Mouse (Mus musculus): ENCODE results near the gene Ankrd63. TPM values are rescaled to one million over a fixed set of nuclear protein-coding genes. Genes with fewer than 3 reads are reported as not detected.
"Not testable (repeated sequence)": the region's sequence is repeated elsewhere in the genome, so short reads cannot be mapped to it uniquely, and the experiment has no call there.

Ankrd63 gene
- polyA plus RNA-seq, 1 experiment: 1.8 TPM

GRCm38 (mm10) chr2:118659998-118660452 lies 43.7 kb downstream of the Ankrd63 start:
- H3K27me3 ChIP-seq (ENCODE audit: control insufficient read depth, insufficient read depth, low read length): no peaks in the 10 kb centered on the region
- H3K4me3 ChIP-seq (ENCODE audit: control insufficient read depth, low read depth, low read length): peak overlapping the region; percentile 66
- no peak for TF ChIP-seq POLR2A (IDR thresholded peaks at IDR 0.05; ENCODE audit: control insufficient read depth, low read depth, low read length)
- no peak for TF ChIP-seq CTCF (IDR thresholded peaks at IDR 0.05; ENCODE audit: control insufficient read depth, insufficient read depth, insufficient replicate concordance, low read depth, low read length)
- H3K27ac ChIP-seq (ENCODE audit: control insufficient read depth, insufficient read depth, low read depth, low read length): peak overlapping the region; percentile 59
- no peaks in the 10 kb centered on the region for H3K36me3 ChIP-seq (ENCODE audit: control insufficient read depth, insufficient read depth, low read length)
- H3K4me1 ChIP-seq (ENCODE audit: control insufficient read depth, insufficient read depth, low read length): peaks cover 10% of the 10 kb centered on the region

- TF ChIP-seq CTCF (IDR thresholded peaks at IDR 0.05; ENCODE audit: control insufficient read depth, insufficient read depth, insufficient replicate concordance, low read depth, low read length) (no peak), POLR2A (IDR thresholded peaks at IDR 0.05; ENCODE audit: control insufficient read depth, low read depth, low read length) (no peak)
- no peak overlapping the region for H3K4me3 ChIP-seq (ENCODE audit: control insufficient read depth, low read depth, low read length)
- peaks cover 10% of the 10 kb centered on the region for H3K4me1 ChIP-seq (ENCODE audit: control insufficient read depth, insufficient read depth, low read length)
- H3K36me3 ChIP-seq (ENCODE audit: control insufficient read depth, insufficient read depth, low read length): no peaks in the 10 kb centered on the region
- no peak overlapping the region for H3K27ac ChIP-seq (ENCODE audit: control insufficient read depth, insufficient read depth, low read depth, low read length)
- no peaks in the 10 kb centered on the region for H3K27me3 ChIP-seq (ENCODE audit: control insufficient read depth, insufficient read depth, low read length)
These were observed 44.3 kb downstream of the Ankrd63 start for GRCm38 (mm10) chr2:118659493-118659892.

GRCm38 (mm10) chr2:118659077-118659476 lies 44.7 kb downstream of the Ankrd63 start:
- Histone ChIP-seq H3K27ac (ENCODE audit: control insufficient read depth, insufficient read depth, low read depth, low read length) (no peak overlapping the region), H3K4me3 (ENCODE audit: control insufficient read depth, low read depth, low read length) (no peak overlapping the region), H3K4me1 (ENCODE audit: control insufficient read depth, insufficient read depth, low read length) (peaks cover 10% of the 10 kb centered on the region), H3K27me3 (ENCODE audit: control insufficient read depth, insufficient read depth, low read length) (no peaks in the 10 kb centered on the region), H3K36me3 (ENCODE audit: control insufficient read depth, insufficient read depth, low read length) (no peaks in the 10 kb centered on the region)
- TF ChIP-seq POLR2A (IDR thresholded peaks at IDR 0.05; ENCODE audit: control insufficient read depth, low read depth, low read length) (no peak), CTCF (IDR thresholded peaks at IDR 0.05; ENCODE audit: control insufficient read depth, insufficient read depth, insufficient replicate concordance, low read depth, low read length) (no peak)

GRCm38 (mm10) chr2:118658457-118658856 lies 45.3 kb downstream of the Ankrd63 start:
- H3K27me3 ChIP-seq (ENCODE audit: control insufficient read depth, insufficient read depth, low read length): no peaks in the 10 kb centered on the region
- peaks cover 6% of the 10 kb centered on the region for H3K4me1 ChIP-seq (ENCODE audit: control insufficient read depth, insufficient read depth, low read length)
- TF ChIP-seq CTCF (IDR thresholded peaks at IDR 0.05; ENCODE audit: control insufficient read depth, insufficient read depth, insufficient replicate concordance, low read depth, low read length) (no peak), POLR2A (IDR thresholded peaks at IDR 0.05; ENCODE audit: control insufficient read depth, low read depth, low read length) (no peak)
- no peak overlapping the region for H3K27ac ChIP-seq (ENCODE audit: control insufficient read depth, insufficient read depth, low read depth, low read length)
- no peak overlapping the region for H3K4me3 ChIP-seq (ENCODE audit: control insufficient read depth, low read depth, low read length)
- H3K36me3 ChIP-seq (ENCODE audit: control insufficient read depth, insufficient read depth, low read length): no peaks in the 10 kb centered on the region

GRCm38 (mm10) chr2:118656688-118657281 lies 47.0 kb downstream of the Ankrd63 start:
- Histone ChIP-seq H3K36me3 (ENCODE audit: control insufficient read depth, insufficient read depth, low read length) (no peaks in the 10 kb centered on the region), H3K4me1 (ENCODE audit: control insufficient read depth, insufficient read depth, low read length) (no peaks in the 10 kb centered on the region), H3K27ac (ENCODE audit: control insufficient read depth, insufficient read depth, low read depth, low read length) (no peak overlapping the region), H3K27me3 (ENCODE audit: control insufficient read depth, insufficient read depth, low read length) (no peaks in the 10 kb centered on the region), H3K4me3 (ENCODE audit: control insufficient read depth, low read depth, low read length) (no peak overlapping the region)
- TF ChIP-seq CTCF (IDR thresholded peaks at IDR 0.05; ENCODE audit: control insufficient read depth, insufficient read depth, insufficient replicate concordance, low read depth, low read length) (no peak), POLR2A (IDR thresholded peaks at IDR 0.05; ENCODE audit: control insufficient read depth, low read depth, low read length) (no peak)

GRCm38 (mm10) chr2:118650697-118651096 lies 53.1 kb downstream of the Ankrd63 start:
- not testable (repeated sequence) for H3K4me3 ChIP-seq (ENCODE audit: control insufficient read depth, low read depth, low read length); H3K27ac ChIP-seq (ENCODE audit: control insufficient read depth, insufficient read depth, low read depth, low read length); H3K4me1 ChIP-seq (ENCODE audit: control insufficient read depth, insufficient read depth, low read length); H3K27me3 ChIP-seq (ENCODE audit: control insufficient read depth, insufficient read depth, low read length); H3K36me3 ChIP-seq (ENCODE audit: control insufficient read depth, insufficient read depth, low read length)

Other genes starting within 250 kb of the Ankrd63 start
- gene Srp14, start 224.3 kb downstream of the Ankrd63 start, polyA plus RNA-seq (2012; rRNA removed): 159 and 160 TPM in 2 replicates
- gene Bmf, start 154.3 kb downstream of the Ankrd63 start, polyA plus RNA-seq (2012; rRNA removed): 0.84 and 0.88 TPM in 2 replicates
- 18.4 and 20.0 TPM in 2 replicates for gene Bub1b, start 105.8 kb downstream of the Ankrd63 start, polyA plus RNA-seq (2012; rRNA removed)
- 6.2 and 7.6 TPM in 2 replicates for gene Pak6, start 40.7 kb downstream of the Ankrd63 start, polyA plus RNA-seq (2012; rRNA removed)
- gene Plcb2, start 24.5 kb upstream of the Ankrd63 start, polyA plus RNA-seq (2012; rRNA removed): 17.6 and 17.9 TPM in 2 replicates
- 12.6 and 13.4 TPM in 2 replicates for gene Inafm2, start 41.8 kb upstream of the Ankrd63 start, polyA plus RNA-seq (2012; rRNA removed)
- 0.80 and 0.85 TPM in 2 replicates for gene Ccdc9b, start 58.7 kb upstream of the Ankrd63 start, polyA plus RNA-seq (2012; rRNA removed)
- 0.49 and 1.1 TPM in 2 replicates for gene Phgr1, start 68.8 kb upstream of the Ankrd63 start, polyA plus RNA-seq (2012; rRNA removed)
- 0.28 and 0.77 TPM in 2 replicates for gene Disp2, start 75.8 kb upstream of the Ankrd63 start, polyA plus RNA-seq (2012; rRNA removed)
- 123 and 126 TPM in 2 replicates for gene Knstrn, start 110.0 kb upstream of the Ankrd63 start, polyA plus RNA-seq (2012; rRNA removed)
- 22.2 and 41.3 TPM in 2 replicates for gene Ivd, start 158.0 kb upstream of the Ankrd63 start, polyA plus RNA-seq (2012; rRNA removed)
- 10.0 and 12.8 TPM in 2 replicates for gene Bahd1, start 196.4 kb upstream of the Ankrd63 start, polyA plus RNA-seq (2012; rRNA removed)
- 1.0 and 1.3 TPM in 2 replicates for gene Chst14, start 222.5 kb upstream of the Ankrd63 start, polyA plus RNA-seq (2012; rRNA removed)

All from testis, adult 2 months (tissue).